Mouse (Mus musculus): ENCODE results near the gene Tcstv3.
"Not testable (repeated sequence)": the region's sequence is repeated elsewhere in the genome, so short reads cannot be mapped to it uniquely, and the experiment has no call there.

The Tcstv3 gene

GRCm38 (mm10) chr13:120316578-120316977 is at the start of gene Tcstv3:
Gene Tcstv3, plus strand, starts transcription at chr13:120316878.
- DNase-seq (ENCODE audit: low spot score in 2 of 2) = not testable (repeated sequence)

GRCm38 (mm10) chr13:120277837-120278236 is 38.8 kb upstream of the Tcstv3 start:
- not testable (repeated sequence) for DNase-seq (ENCODE audit: low spot score in 2 of 2)

- DNase-seq (ENCODE audit: low spot score in 2 of 2) = no peak
Measured at GRCm38 (mm10) chr13:120278784-120279183, 37.9 kb upstream of the Tcstv3 start.

GRCm38 (mm10) chr13:120299324-120299894 is 17.3 kb upstream of the Tcstv3 start:
- no peak for DNase-seq (ENCODE audit: low spot score in 2 of 2)

- DNase-seq (ENCODE audit: low spot score in 2 of 2) = peak; percentile 24 to 32
Measured at GRCm38 (mm10) chr13:120299991-120300442, 16.7 kb upstream of the Tcstv3 start, which contains the start of gene BC147527. Gene BC147527, plus strand, starts transcription at chr13:120300392.

GRCm38 (mm10) chr13:120300853-120301252 is 15.8 kb upstream of the Tcstv3 start:
- DNase-seq (ENCODE audit: low spot score in 2 of 2) = no peak

GRCm38 (mm10) chr13:120310749-120311148 is 5.9 kb upstream of the Tcstv3 start:
- no peak for DNase-seq (ENCODE audit: low spot score in 2 of 2)

- DNase-seq (ENCODE audit: low spot score in 2 of 2) = peak in 1 of 2 experiments; percentile 18
Measured at GRCm38 (mm10) chr13:120313584-120313983, 3.1 kb upstream of the Tcstv3 start.

GRCm38 (mm10) chr13:120320183-120320582 is 3.5 kb downstream of the Tcstv3 start:
- no peak for DNase-seq (ENCODE audit: low spot score in 2 of 2)

- DNase-seq (ENCODE audit: low spot score in 2 of 2) = no peak
Measured at GRCm38 (mm10) chr13:120320721-120321120, 4.0 kb downstream of the Tcstv3 start.
